Mouse (Mus musculus) frontal cortex, postnatal 25 days (tissue): ENCODE measurements around the gene Tnni2.

ENCODE experiments used
- DNase-seq, 2 experiments: peaks; one replicate each; pipeline ENCODE4 v3.0.0; 2022; ENCODE audit warnings: low spot score in 2 of 2

Tnni2 gene

GRCm38 (mm10) chr7:142483136-142483535 lies 41.5 kb downstream of the Tnni2 start:
- DNase-seq = no peak

DNA sequence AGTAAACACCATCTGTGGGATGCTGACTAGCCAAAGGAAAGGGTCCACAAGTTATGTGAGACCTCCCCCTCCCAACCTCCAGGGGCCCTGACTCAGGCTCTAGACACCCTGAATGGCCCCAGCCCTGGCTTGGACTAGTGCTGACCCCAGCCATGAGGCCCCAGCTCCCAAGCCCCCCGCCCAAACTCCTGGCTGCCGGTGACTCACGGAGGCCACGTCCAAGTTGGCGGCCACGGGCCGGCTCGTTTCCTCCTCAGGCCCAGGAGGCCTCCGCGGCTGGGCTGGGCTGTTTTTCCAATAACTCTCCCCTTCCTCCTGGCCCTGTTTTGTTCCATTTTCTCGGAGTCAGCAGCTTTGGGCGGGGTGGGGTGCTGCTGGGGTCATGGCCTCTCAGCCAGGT lies 43.2 kb downstream of the Tnni2 start:
- DNase-seq = no peak

DNA sequence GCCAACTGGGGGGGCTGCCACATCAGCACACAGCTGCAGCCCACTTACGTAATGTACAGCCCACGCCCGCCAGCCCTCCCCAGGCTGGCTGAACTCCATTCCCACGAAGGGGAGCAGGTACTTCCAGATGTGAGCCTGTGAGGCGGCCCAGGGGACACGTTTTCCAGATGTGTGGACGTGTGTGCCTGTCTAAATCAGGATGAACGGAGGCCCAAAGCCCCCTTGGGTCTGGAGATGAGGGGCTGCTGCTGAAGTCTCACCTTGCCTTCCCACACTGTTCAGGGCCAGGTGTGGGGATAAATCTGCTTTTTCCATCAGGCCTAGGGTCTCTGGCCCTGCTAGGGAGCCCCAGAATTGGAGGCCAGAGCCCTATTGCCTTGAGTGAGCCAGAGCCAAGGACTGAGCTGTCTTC lies 45.1 kb downstream of the Tnni2 start:
- DNase-seq = no peak

GRCm38 (mm10) chr7:142487341-142487859 lies 45.8 kb downstream of the Tnni2 start:
- no peak for DNase-seq

GRCm38 (mm10) chr7:142488053-142488452 lies 46.4 kb downstream of the Tnni2 start:
- no peak for DNase-seq

DNA sequence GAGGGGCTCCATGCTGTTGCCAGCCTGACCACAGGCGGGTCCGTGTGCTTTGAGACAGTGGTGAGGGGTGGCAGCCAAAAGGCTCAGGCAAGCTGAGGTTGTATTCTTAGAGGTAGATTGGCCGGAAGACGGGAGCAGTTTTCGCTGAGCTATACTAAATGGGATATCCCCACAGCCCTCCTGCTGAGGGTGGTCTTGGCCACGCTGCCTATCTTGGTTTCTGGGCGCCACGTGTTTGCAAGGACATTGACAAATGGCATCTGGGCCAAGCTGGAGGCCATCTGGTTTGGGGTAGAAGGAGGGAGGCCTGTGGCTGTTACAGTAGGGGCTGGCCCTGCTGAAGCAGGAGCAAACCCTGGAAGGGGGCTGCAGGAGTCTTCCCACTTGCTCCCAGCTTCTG lies 51.9 kb downstream of the Tnni2 start:
- no peak for DNase-seq
